Mouse (Mus musculus) splenic B cell, adult 2 months (primary cell): Measurements from ENCODE around the gene Col4a2.

ENCODE experiments used
- DNase-seq: peaks from one replicate; pipeline ENCODE4 v3.0.0-alpha.2; 2011; ENCODE audit warnings: low read depth, low spot score
- H3K27me3 ChIP-seq: 2 replicates; pipeline ENCODE4 v1.6.1; 2012; ENCODE audit warnings: mild to moderate bottlenecking, low read length, moderate library complexity, mixed read lengths; ENCODE audit not compliant: control insufficient read depth, poor library complexity, insufficient read depth, severe bottlenecking
- H3K36me3 ChIP-seq: 2 replicates; pipeline ENCODE4 v1.6.1; 2012; ENCODE audit warnings: mild to moderate bottlenecking, low read length, moderate library complexity, mixed read lengths; ENCODE audit not compliant: control insufficient read depth, poor library complexity, insufficient read depth, severe bottlenecking

Gene Col4a2

GRCm38 (mm10) chr8:11447910-11448570 lies 135.4 kb downstream of the Col4a2 start:
- DNase-seq: no peak
- Histone ChIP-seq H3K36me3 (no peaks in the 10 kb centered on the region), H3K27me3 (no peaks in the 10 kb centered on the region)

- peak; percentile 63 for DNase-seq
- no peaks in the 10 kb centered on the region for H3K36me3 ChIP-seq
- H3K27me3 ChIP-seq: no peaks in the 10 kb centered on the region
Measured at GRCm38 (mm10) chr8:11450184-11451113, 137.8 kb downstream of the Col4a2 start.

- Histone ChIP-seq H3K27me3 (no peaks in the 10 kb centered on the region), H3K36me3 (no peaks in the 10 kb centered on the region)
- no peak for DNase-seq
Measured at GRCm38 (mm10) chr8:11452152-11452551, 139.5 kb downstream of the Col4a2 start.

GRCm38 (mm10) chr8:11452559-11452958 lies 140.0 kb downstream of the Col4a2 start:
- no peaks in the 10 kb centered on the region for H3K36me3 ChIP-seq
- no peaks in the 10 kb centered on the region for H3K27me3 ChIP-seq
- DNase-seq: peak; percentile 21

GRCm38 (mm10) chr8:11452974-11453373 lies 140.4 kb downstream of the Col4a2 start:
- no peak for DNase-seq
- no peaks in the 10 kb centered on the region for H3K27me3 ChIP-seq
- no peaks in the 10 kb centered on the region for H3K36me3 ChIP-seq

GRCm38 (mm10) chr8:11454228-11454627 lies 141.6 kb downstream of the Col4a2 start:
- H3K27me3 ChIP-seq: no peaks in the 10 kb centered on the region
- no peaks in the 10 kb centered on the region for H3K36me3 ChIP-seq
- DNase-seq: no peak

GRCm38 (mm10) chr8:11457278-11457677 lies 144.7 kb downstream of the Col4a2 start:
- no peak for DNase-seq
- H3K27me3 ChIP-seq: no peaks in the 10 kb centered on the region
- H3K36me3 ChIP-seq: no peaks in the 10 kb centered on the region

GRCm38 (mm10) chr8:11457981-11458836 lies 145.6 kb downstream of the Col4a2 start:
- no peaks in the 10 kb centered on the region for H3K36me3 ChIP-seq
- no peak for DNase-seq
- no peaks in the 10 kb centered on the region for H3K27me3 ChIP-seq

GRCm38 (mm10) chr8:11459016-11459415 lies 146.4 kb downstream of the Col4a2 start:
- Histone ChIP-seq H3K27me3 (no peaks in the 10 kb centered on the region), H3K36me3 (no peaks in the 10 kb centered on the region)
- DNase-seq: no peak

- DNase-seq: peak; percentile 51
- Histone ChIP-seq H3K27me3 (no peaks in the 10 kb centered on the region), H3K36me3 (no peaks in the 10 kb centered on the region)
Measured at GRCm38 (mm10) chr8:11460934-11461333, 148.3 kb downstream of the Col4a2 start.

GRCm38 (mm10) chr8:11461847-11462246 lies 149.2 kb downstream of the Col4a2 start:
- H3K36me3 ChIP-seq: no peaks in the 10 kb centered on the region
- H3K27me3 ChIP-seq: no peaks in the 10 kb centered on the region
- DNase-seq: no peak

GRCm38 (mm10) chr8:11462641-11463040 lies 150.0 kb downstream of the Col4a2 start:
- Histone ChIP-seq H3K36me3 (no peaks in the 10 kb centered on the region), H3K27me3 (no peaks in the 10 kb centered on the region)
- DNase-seq: no peak

- H3K27me3 ChIP-seq: no peaks in the 10 kb centered on the region
- peak; percentile 58 for DNase-seq
- H3K36me3 ChIP-seq: no peaks in the 10 kb centered on the region
Measured at GRCm38 (mm10) chr8:11463541-11463888, 150.9 kb downstream of the Col4a2 start.

GRCm38 (mm10) chr8:11463889-11464706 lies 151.5 kb downstream of the Col4a2 start:
- DNase-seq: peak; percentile 76
- Histone ChIP-seq H3K27me3 (no peaks in the 10 kb centered on the region), H3K36me3 (no peaks in the 10 kb centered on the region)
